In the genomic region with DNA sequence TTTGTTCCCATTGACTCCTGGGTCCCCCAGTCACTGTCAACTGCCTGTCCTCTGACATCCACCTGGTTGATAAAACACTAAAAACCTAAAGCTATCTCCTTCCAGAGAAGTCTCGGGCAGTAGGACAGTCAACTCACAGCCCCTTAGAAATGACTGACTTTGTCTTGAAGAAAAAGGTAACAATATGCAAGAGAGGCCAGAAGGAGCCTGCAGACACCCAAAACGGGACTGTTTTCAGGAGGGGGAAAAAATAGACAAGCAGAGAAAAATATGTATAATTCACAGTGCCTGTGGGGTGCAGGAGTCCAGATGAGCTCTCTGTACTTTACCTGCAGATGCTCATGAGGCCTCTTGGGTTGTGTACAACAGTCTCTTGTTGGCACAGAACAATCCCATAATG, we compare ENCODE assay signal across 34 mouse cellular contexts.
"Had no signal": no experiment of that assay in that cellular context is flagged by ENCODE, and none has a peak within 500 bp of the region (broad histone marks: within the 10 kb centered on the region; RNA-seq: fewer than 3 reads in every experiment).

No protein-coding gene starts in this region.

- H3K27ac ChIP-seq: heart, embryonic 10.5 days; heart, embryonic 13.5 days; heart, embryonic 15.5 days; hindbrain, embryonic 10.5 days; hindbrain, embryonic 12.5 days; hindbrain, embryonic 14.5 days; hindbrain, embryonic 15.5 days; intestine, embryonic 15.5 days; kidney, embryonic 15.5 days; kidney, postnatal 0 days; layer of hippocampus, adult 2 months had no signal

- H3K9ac ChIP-seq: heart, embryonic 12.5 days; heart, embryonic 13.5 days; heart, embryonic 15.5 days; hindbrain, embryonic 12.5 days; hindbrain, embryonic 13.5 days; hindbrain, embryonic 14.5 days; hindbrain, embryonic 15.5 days; intestine, embryonic 15.5 days; kidney, embryonic 15.5 days had no signal

- H3K4me2 ChIP-seq: heart, embryonic 11.5 days; heart, embryonic 12.5 days; heart, embryonic 13.5 days; heart, embryonic 15.5 days; hindbrain, embryonic 12.5 days; hindbrain, embryonic 13.5 days; hindbrain, embryonic 14.5 days; hindbrain, embryonic 15.5 days; intestine, embryonic 15.5 days; kidney, embryonic 15.5 days had no signal

- ATAC-seq: hindbrain, embryonic 16.5 days; hindbrain, postnatal 0 days; inflammation-experienced regulatory T-cells, adult 6 months; intestine, embryonic 15.5 days; intestine, embryonic 16.5 days; intestine, postnatal 0 days had no signal

- H3K27me3 ChIP-seq: heart, embryonic 12.5 days; heart, embryonic 13.5 days; heart, embryonic 15.5 days; hindbrain, embryonic 12.5 days; hindbrain, embryonic 13.5 days; hindbrain, embryonic 15.5 days; intestine, embryonic 15.5 days; kidney, embryonic 15.5 days had no signal

- H3K36me3 ChIP-seq: heart, embryonic 10.5 days; heart, embryonic 12.5 days; heart, embryonic 13.5 days; heart, embryonic 15.5 days; hindbrain, embryonic 10.5 days; hindbrain, embryonic 12.5 days; hindbrain, embryonic 13.5 days; hindbrain, embryonic 15.5 days; intestine, embryonic 15.5 days; kidney, embryonic 15.5 days had no signal

- H3K9me3 ChIP-seq: heart, embryonic 10.5 days; heart, embryonic 12.5 days; heart, embryonic 15.5 days; hindbrain, embryonic 10.5 days; hindbrain, embryonic 12.5 days; hindbrain, embryonic 13.5 days; hindbrain, embryonic 15.5 days; intestine, embryonic 15.5 days; kidney, embryonic 15.5 days had no signal

- H3K4me3 ChIP-seq: heart, embryonic 10.5 days; heart, embryonic 12.5 days; heart, embryonic 13.5 days; heart, embryonic 15.5 days; hindbrain, embryonic 10.5 days; hindbrain, embryonic 12.5 days; hindbrain, embryonic 13.5 days; hindbrain, embryonic 15.5 days; intestine, embryonic 15.5 days; kidney, embryonic 15.5 days; layer of hippocampus, adult 2 months had no signal

- DNase-seq: heart, postnatal 10 days; heart, postnatal 36 days; heart, postnatal 4 days; kidney, adult 11 months; kidney, adult 18-20 months; kidney, adult 2 months; kidney, adult 8-10 months; kidney, adult 9 months; kidney, postnatal 10 days; kidney, postnatal 14 days; kidney, postnatal 25 days; kidney, postnatal 36 days; kidney, postnatal 4 days; layer of hippocampus, adult 9-11 months; layer of hippocampus, postnatal 36 days had no signal
